Mouse (Mus musculus): Measurements from ENCODE around the gene Cnp.

The Cnp gene

DNA sequence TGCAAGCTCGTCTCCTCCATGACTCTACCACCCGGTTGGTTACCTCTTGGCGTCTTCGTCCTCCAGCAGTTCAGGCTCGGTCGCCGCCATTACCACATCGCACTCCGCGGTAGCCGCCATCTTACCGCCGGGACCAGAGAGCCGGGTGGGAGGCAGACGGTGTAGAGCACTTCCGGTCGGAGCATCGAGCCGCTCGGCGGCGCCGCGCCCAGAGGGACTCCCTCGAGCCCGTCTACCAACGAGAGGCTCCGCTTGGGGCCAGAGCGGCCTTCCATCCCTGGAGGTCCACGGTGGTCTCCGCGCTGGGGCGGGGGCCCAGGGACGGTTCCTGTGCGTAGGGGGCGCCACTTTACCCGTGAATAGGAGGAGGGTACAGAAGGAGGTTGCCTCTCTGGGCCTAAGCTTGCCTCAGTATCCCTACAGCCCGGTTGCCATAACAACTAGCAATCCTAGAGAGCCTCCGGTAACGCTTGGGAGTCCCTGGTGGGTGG lies 44.8 kb downstream of the Cnp start:
- peak; percentile 98 for DNase-seq (ENCODE audit: low read depth, low spot score)

DNA sequence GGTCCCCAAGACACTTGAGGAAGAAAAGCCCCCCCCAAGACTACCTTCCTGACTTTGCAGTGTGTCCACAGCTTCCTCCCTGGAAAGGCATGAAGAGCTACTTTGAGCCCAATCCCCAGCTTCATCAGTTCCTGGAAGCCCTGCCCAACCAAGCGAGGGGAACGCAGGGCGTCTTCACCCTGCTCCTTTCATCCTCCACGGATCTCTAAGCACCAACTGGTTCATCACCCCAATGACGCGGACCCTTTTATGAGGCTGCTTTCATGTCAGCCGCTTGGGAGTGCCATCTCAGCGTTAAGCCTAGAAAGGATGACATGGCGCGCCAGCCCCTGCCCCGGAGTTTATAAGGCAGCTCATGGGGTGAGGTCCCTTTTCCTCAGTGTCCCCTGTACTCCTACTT lies 45.3 kb downstream of the Cnp start, which contains the start of gene Dnajc7:
Gene Dnajc7 (minus strand): TSS at position 187 of the 400 bp plus-strand sequence.
- DNase-seq (ENCODE audit: low read depth, low spot score) = no peak

DNA sequence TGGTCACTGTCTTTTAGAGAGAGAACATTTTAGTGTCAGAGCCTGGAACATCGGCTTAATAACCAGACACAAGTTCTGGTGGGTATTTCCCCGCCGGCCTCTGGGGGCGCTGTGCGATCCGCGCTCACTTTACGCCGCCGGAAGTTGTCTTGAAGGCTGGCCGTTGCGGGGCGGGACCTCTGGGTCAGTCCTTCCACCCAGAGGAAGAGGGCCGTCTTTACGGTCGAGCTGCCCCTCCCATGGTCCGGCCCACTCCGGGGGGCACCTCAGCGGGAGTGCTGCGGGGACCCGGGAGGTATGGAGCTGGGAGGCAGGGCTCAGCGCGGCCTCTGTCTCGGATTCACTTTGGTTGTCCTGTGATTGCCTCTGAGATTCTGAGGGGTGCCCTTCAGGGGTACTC lies 48.0 kb downstream of the Cnp start:
- peak; percentile 95 for DNase-seq (ENCODE audit: low read depth, low spot score)

DNA sequence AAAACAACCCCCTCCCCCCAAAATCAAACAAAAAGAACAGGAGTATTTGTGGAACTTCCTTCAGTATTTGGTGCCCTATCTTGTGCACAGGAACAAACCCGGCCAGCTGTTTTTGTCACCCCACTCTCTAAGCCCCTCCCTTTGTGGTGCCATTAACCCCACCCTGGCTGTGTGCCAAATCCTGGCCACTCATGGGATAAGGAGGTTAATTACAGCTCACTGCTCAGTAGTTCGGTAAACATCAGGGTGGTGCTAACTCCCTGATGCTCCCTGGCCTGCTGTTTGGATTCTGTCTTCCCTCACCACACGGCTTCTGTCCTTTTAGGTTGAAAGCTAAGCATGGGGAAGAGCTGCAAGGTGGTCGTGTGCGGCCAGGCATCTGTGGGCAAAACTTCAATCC lies 49.2 kb downstream of the Cnp start:
- peak; percentile 65 for DNase-seq (ENCODE audit: low read depth, low spot score)

DNA sequence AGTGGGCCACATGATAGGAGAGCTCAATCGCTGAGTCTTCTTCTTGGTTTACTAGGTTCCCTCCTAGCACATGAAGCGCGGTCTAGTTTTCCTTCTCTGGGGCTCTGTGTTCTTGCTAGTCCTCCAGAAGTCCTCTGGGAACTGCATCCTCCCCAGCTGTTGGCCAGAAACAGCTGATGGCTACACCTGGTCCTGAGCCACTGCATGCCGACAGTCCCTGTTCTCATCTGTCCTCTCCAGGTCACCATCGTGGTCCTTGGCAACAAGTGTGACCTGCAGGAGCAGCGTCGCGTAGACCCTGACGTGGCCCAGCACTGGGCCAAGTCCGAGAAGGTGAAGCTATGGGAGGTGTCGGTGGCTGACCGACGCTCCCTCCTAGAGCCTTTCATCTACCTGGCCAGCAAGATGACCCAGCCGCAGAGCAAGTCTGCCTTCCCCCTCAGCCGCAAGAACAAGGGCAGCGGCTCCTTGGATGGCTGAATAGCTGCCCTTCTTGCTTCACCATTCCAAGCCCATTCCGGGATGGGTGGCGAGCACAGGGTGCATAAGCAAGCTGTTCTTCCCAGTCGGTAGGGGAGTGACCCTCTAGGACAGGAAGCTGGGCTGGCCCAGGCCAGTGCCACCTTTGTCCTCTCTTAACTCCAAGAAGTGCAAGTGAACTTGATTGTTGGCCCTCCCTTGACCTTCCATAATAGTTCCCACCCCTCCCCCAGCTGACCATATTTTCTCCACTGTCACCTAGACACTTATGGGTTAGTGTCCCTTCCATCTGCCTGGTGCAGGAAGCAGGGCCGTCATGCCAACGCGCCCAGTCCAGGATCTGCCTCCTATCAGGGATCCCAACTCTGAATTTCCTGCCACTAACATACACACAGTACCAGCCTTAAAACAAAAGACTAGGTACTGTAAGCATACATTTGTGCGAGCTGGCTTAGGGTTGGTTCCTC lies 51.3 kb downstream of the Cnp start:
- DNase-seq (ENCODE audit: low read depth, low spot score) = no peak

DNA sequence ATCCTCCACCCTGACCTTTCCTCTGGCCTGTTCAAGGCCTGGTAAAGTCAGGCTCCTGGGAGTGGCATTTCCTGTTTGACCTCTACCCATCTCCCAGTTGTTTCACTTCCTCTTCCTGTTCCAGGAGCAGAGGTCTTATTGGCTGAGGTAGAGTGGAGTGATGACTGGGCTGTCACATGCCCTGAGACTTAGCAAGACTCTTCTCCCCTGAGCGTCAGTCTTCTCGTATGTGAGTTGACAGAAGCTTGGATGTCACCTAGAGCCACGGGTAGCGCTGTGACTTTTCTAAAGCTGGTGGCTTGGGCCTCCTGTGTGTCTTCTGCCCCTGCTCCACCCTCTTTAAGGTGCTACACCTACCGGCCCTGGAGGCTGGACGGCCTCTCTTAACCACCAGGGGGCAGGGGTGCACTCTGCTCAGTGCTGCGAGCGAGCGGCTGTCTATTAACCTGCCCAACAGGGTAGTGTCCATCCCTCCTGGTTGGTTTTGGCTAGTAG lies 52.0 kb downstream of the Cnp start:
- DNase-seq (ENCODE audit: low read depth, low spot score) = peak; percentile 86

DNA sequence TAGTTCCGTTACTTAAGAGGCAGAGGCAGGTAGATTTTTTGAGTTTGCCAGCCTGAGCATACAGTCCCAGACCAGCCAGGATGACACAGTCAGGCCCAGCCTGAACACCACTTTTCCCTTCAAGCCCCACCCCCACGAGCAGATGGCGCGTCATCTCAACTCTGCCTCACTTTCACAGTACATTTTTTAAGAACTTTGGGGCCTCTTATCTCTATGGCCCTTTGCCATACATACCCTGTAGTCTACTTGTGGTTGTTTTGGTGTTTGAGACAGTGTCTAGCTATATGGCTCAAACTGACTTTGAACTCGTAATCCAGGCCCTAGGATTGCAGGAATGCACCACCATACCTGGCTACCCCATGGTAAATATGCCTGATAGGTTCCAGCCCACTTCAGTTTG lies 53.4 kb downstream of the Cnp start:
- no peak for DNase-seq (ENCODE audit: low read depth, low spot score)

DNA sequence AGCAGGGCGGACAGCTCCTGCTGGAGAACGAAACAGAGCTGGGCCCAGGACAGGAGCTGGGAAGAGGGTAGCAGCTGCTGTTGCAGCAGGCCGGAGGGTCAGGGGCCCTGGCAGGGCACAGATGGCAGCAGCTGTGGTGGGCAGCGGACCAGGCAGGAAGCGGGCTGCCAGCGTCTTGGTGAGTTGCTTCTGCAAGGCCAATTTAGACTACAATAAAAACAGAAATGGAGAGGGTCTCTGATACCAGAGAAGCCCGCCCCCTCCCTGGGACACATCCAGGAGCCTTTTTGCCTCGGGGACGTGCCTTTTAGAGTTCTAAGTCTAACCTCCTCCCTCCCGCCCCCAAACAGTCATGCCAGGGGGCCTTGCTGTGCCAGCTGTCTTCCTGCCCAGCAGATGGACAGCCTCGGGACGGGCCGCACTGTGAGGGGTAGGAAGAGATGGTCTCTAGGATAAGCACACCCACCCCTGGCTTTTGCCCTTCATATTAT lies 54.2 kb downstream of the Cnp start:
- DNase-seq (ENCODE audit: low read depth, low spot score) = no peak

DNA sequence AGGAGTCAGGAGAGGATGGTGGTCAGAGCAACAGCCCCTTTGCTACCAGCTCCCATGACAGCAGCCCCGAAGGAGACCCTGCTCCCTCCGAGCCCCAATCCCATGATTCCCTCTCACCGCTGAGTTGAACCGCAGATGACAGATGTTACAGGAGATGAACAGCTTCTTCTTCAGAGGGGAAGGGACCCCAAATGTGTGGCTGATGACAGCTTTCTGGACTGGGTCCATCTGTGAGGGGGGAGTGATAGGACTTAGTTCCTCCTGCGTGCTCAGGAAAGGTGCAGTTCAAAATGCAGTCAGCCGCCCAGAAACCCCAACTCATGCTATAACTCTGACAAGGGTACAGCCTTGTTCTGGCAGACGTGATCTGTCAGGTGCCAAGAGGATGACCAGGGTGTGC lies 59.8 kb downstream of the Cnp start:
- DNase-seq (ENCODE audit: low read depth, low spot score) = no peak

DNA sequence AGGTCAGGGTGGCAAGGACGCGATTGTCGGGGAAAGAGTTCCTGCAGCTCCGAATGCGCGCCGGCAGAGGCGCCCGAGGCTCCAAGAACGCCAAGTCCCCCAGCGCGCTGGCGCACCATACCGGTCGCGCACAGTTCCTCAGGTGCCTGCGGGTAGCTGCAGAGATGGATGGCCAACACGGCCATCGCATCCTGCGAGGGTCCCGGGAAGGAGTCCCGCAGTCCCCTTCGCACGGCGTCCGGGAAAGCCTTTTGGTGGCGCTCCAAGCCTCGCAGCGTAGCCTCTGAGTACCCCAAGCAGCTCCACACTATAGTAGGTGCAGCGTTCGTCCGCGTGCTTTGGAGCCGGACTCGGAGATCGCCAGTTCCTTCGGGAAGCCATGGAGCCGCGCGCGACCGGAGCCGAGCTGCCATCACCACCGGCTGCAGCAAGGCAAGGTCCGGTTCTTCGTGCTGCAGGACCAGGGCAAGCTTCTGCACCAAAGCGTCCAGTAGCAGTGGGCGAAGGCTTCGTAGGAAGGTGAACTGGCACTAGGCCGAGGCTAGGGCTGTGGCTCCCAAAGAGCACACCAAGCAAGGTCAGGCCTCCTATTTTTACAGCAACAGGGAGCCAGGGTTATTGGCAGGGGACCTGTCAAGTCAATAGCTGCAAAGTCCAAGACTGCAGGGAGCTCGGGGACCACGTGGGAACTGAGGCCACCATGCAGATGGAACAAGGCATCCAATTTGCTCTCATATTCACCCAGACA lies 65.6 kb downstream of the Cnp start:
- peak; percentile 87 for DNase-seq (ENCODE audit: low read depth, low spot score)
